Mouse (Mus musculus) urinary bladder, postnatal 25 days (tissue): Measurements from ENCODE around the gene E330021D16Rik.
A peak's percentile ranks its signal among the peaks of the same experiment; 100 is the strongest.

Experiments used
- DNase-seq: peaks from one replicate; pipeline ENCODE4 v3.0.0; 2022; ENCODE audit warnings: low spot score

E330021D16Rik gene

DNA sequence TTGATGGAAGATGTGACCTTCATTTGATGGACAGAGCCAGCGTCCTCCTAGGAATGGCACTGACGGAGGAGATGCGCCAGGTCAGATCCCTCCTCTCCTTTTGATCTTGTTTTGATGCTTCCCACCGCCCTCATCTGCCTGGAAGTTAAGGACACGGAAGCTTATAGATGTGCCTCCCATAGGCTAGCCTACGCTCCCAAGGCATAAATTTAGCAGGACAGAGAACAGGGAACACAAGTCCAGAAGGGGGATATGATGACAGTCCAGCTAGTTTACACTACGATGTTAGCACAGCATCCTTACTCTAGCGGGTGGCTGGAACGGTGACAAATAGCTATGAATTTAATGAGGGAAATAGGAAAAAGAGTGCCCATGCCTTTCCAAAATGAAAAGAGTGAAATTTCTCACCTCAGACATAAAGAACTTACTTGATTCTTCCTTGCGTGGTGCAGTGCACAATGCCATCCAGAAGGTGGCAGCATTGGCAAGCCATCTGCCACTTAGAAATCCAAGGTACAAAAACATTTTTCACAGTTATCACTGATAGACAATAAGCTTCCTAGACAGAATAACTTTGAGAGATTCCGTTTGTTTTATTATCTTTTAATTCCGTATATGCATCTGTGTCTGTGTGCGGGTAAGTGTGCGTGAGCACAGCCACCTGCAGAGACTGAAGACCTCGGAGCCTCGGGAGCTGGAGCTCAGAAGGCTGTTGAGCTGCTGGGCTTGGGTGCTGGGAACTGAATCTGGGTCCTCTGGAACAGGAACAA lies 6.9 kb upstream of the E330021D16Rik start:
- DNase-seq, result peak; percentile 44

DNA sequence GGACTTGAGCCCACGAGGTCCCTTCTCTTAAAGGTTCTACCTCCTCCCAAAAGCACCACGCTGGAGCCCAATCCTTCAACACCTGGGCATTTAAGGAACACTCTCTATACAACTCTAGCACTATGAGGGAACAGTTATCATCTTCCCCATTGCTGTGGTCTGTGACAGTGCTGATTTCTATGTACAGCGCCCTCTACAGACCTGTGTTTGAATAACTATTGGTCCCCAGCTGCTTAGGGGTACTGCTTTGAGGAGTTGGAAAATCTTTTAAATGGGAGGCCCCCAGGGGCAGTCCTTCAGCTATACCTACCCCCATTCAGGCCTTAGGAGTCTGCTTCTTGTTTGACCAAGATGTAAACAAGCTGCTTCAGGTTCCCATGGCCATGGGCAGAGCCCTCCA lies 5.7 kb upstream of the E330021D16Rik start:
- no peak for DNase-seq

DNA sequence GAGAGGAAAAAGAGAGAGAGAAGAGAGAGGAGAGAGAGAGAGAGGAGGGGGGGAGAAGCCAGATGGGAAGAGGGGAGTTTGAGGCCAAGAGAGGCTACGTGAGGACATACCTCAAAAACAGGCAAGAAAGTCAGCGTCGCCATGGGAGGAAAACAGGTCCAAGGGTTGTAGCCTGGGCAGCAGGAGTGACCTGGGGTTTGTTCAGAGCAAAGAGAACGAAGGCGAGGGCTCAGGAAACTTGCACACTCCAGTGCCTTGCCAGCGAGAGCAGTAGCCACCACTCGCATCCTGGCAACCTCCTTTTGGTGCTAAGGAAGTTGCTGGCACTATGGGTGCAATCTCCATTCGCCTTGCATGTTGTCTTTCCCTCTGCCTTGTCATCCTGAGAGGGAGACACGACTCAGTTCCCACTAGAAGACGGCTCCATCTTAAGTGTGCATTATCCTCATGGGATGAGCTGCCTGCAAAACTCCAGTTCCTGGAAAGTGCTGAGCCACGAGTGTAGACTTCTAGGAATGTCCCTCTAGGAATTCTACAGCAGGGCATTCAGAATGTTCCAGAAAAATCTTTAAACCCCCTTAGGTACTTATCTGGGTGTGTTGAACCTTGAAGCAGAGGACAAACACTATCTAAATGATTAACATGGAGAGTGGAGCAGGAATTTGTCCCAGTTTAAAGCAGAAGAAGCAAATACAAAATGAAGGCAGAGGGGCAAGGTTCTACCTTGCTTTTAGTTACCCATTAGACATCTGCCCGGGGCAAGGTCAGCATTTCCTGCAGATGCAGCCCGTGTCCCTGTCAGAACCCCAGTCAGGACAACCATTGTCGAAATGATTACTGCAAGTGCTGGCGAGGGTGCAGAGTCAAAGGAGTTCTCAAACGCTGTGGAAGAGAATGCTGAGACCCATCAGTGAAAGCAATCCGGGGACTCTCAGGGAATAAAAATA lies 3.8 kb upstream of the E330021D16Rik start:
- DNase-seq, result no peak

DNA sequence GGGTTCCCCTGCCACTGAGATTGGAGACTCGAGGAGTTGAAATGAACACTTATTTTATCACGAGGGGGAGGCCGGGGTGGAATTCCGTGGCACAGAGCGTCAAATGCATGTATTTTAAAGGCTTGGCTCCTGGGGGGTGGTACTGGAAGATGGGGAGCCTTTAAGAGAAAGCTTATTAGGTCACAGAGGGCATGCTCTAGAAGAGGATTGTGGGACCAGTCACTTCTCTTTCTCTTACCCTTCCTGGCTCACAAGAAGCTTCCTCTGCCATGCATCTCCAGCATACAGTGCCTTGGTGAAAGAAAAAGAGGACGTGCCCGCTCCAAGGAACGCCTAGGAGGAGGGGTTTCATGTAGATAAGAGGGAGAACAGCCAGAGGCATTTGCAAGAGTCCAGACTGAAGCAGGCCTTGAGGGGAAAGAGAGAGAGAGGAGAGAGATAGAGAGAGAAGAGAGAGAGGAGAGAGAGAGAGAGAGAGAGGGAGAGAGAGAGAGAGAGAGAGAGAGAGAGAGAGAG lies 3.0 kb upstream of the E330021D16Rik start:
- no peak for DNase-seq

DNA sequence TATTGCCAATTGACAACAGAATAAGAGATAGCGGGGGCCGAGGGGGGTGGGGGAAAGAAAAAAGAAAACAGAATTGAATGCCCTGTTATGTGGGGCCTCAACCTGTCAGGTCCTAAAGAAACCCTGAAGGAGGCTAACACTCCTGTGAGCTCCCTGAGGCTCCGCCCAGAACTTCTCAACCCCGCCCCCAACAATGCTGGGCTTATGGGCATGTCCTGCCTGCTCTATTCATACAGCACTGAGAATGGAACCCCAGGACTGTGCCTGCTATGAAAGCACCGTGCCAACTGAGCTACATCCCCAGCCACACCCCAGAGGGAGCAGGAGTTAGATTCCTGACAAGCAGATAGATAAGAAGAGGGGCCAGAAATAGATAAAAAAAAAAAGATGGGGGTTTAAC lies 2.5 kb upstream of the E330021D16Rik start:
- no peak for DNase-seq

DNA sequence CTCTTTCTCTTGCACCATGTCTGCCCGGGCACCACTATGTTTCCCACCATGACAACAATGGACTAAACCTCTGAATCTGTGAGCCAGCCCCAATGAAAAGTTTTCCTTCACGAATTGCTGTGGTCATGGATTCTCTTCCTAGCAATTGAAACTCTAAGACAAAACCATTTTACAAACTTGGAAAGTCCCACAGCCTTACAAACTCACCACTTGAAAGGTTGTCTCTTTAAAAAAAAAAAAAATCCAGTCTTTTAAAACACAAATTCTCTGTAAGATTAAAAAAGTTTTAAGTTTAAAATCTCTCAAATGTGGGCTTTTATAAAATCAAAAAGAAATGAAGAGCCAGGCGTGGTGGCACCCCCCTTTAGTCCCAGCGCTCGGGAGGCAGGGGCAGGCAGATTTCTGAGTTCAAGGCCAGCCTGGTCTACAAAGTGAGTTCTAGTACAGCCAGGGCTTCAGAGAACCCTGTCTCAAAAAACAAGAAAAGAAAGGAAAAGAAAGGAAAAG lies 1.5 kb downstream of the E330021D16Rik start:
- DNase-seq, result no peak

DNA sequence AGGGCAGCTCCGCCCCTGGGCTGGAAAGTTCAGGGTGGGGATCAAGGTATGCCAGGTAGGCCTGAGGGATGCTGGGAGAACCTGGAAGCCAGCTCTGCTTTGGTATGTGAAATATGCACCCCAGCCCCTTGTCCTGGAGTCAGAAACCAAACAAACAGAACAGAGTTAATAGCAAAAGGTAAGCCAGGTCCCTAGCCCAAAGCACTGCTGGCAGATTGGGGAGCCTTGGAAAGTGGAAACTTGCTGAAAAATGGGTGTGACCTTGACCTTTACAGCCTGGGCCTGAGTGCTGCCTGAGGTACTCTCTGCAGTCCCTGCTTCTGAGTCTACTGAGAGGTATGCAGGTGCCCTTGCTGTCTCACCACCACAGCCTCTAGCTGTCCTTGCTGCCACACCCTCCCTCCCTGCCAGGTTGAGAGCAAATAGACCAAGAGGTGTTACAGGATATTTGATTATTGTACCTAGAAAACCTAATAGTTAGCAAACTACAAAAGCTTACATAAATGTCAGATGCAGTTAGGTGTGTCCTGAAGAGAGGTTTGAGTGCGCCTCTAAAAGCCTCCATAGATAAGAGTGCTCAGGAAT lies 7.7 kb downstream of the E330021D16Rik start:
- DNase-seq, result no peak

DNA sequence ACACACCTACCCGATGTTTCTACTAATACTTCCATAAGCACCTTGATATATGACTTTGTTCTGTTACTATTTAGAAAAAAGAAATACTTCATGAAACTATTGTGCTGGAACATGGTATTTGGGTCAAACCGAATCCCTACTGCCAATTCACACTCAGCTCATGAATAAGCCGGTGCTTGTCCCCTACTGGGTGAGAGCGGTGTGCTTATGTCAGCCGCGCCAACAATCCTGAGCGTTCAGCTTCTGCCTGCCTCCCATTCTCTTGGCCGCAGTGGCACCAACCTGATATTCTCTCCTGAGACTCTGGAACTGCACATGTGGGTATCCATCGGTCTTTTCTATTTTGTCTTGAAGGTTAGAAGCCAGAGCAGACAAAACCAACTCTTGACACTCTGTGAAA lies 18.5 kb downstream of the E330021D16Rik start:
- DNase-seq, result no peak

DNA sequence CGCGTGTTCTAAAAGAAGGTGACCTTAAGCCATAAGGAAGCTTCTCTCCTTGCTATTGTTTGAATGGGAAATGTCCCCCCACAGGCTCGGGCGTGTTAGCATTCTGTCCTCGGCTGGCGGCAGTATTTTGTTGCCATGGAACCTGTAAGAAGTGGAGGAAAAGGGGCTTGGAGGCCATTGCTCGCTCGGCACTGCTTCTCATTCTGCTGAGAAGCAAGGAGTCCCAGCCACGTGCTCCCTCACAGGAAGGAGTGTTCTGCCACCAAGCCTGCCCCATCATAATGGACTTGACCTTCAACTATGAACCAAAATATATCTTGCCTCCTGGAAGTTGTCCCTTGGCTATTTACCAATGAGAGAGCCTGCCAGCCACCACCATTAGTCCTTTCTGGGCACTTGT lies 25.1 kb downstream of the E330021D16Rik start:
- DNase-seq, result no peak

DNA sequence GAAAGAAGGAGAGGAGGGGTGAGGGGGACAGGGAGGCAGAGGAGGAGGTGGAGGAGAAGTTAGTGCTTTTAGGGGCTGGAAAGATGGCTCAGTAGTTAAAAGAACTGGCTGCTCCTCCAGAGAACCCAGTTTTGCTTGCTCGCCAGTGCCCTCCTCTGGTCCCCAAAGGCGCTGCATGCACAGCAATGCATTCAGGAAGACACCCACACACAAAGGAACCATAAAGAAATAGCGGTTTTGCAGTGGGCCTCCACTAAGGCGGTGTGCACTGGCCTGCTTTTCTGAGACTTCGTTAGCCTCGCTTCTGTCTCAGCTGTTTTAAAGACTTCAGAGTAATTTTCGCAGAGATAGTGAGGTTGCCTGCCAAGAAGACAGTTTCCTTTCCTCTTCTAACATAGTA lies 30.1 kb downstream of the E330021D16Rik start:
- no peak for DNase-seq

DNA sequence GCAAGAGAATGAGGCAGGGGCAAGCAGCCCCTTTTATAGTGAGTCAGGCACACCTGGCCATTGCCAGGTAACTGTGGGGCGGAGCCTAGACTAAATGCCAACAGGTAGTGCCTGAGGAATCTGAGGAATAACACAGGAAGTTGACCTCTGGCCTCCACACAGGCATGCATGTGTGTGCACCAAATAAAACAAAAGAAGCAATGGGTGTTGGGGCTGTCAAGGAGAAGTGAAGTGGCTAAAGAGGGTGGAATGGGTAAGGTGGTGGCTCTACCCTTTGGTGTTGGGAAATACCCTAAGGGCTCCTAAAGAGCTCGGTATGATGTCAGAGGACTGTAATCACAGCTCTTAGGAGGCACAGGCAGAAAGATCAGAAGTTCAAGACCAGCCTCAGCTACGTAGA lies 32.2 kb downstream of the E330021D16Rik start:
- DNase-seq, result no peak

DNA sequence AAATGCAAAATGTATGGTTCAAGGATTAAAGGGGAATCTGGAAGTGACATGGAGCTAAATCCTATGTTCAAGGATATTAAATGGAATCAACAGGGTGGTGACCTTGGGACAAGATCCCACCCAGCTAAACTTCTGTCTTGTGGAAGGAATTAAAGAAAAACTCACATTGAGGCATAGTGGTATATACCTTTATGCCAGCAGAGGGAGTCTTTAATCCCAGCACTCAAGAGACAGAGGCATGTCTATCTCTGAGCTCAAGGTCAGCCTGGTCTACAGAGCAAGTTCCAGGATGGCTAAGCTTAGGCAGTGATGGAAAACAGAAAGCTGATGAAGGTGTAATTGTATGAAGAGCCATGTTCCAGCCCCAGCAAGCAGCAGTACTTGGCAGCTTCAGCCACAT lies 39.3 kb downstream of the E330021D16Rik start:
- no peak for DNase-seq

DNA sequence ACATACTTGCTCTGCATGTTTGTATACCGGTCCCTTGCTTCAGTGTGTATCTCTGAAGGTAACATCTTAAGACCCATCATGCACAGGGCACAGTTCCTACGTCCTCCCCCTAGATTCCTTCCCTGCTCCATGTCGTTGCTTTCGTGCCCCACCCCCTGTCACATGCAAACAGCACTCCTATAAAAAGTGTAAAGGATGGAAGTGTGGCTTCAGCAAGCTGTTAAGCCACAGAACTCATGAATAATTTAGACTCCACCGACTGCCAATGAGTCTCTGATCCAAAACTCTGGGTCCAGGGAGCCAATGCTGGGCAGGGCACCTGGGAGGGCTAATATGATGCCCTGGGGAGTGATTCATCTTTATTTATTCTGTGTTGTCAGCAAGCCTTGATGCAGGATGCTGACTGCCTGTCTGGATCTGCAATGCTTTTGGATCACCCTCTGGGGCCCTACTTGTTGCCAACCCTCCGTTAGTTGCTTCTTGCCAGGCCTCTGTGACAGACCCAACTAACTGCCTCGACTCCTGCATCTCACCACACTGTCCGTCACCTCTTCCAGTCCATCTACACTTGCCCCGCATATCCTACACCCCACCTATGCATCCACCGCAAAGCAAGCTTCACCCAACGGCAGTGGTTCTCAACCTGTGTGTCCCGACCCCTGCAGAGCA lies 50.8 kb downstream of the E330021D16Rik start:
- no peak for DNase-seq

DNA sequence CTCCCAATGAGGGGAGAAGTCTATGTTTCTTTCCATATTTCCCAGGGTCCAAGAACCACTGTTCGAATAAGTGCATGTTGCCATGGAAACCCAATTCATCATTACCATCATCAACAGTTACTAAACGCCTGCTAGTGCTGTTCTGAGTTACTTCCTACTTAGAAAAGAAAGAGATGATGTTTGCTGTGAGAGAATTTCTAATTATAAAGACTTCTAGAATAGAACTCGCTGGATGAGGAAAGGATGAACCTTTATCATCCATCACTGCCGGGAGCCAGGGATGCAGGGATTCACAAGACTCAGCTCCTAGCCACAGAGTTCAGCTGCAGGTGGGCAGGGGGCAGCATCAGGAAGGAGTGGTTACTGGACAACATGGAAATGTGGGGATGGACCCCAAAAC lies 51.4 kb downstream of the E330021D16Rik start:
- no peak for DNase-seq

DNA sequence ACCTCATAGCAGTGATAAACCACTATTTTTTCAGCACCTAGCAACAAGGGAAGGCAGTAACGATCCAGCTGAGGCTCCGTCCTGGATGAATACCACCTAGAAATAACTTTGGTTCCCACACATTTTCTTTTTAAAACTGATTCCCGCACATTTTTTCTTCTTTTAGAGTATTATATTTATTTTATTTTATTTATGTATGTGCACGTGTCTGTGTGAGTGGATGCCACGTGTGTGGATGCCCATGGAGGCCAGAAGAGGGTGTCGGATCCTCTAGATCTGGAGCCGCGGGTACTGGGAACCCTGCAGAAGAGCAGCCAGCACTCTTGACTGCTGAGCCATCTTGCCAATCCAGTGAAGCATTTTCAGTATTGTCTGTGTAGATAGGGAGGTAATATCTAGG lies 52.1 kb downstream of the E330021D16Rik start:
- no peak for DNase-seq

DNA sequence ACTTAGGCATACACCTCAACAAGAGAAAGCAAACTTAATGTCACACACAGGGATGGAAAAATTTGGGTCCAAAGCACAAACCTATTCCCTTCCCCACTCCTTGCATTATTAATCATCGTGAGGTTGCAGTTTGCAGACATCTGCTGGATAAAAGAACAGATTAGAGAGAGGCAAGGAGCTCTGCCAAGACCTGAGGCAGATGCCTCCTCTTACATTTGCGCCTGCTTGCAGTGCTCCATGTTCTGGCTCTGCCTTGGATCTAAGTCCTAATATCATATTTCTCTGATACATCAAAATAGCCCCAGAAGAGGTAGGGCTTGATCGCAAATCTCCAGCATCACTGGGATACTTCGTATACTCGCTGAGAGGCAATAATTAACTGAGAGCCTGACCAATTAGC lies 56.9 kb downstream of the E330021D16Rik start:
- DNase-seq, result no peak

DNA sequence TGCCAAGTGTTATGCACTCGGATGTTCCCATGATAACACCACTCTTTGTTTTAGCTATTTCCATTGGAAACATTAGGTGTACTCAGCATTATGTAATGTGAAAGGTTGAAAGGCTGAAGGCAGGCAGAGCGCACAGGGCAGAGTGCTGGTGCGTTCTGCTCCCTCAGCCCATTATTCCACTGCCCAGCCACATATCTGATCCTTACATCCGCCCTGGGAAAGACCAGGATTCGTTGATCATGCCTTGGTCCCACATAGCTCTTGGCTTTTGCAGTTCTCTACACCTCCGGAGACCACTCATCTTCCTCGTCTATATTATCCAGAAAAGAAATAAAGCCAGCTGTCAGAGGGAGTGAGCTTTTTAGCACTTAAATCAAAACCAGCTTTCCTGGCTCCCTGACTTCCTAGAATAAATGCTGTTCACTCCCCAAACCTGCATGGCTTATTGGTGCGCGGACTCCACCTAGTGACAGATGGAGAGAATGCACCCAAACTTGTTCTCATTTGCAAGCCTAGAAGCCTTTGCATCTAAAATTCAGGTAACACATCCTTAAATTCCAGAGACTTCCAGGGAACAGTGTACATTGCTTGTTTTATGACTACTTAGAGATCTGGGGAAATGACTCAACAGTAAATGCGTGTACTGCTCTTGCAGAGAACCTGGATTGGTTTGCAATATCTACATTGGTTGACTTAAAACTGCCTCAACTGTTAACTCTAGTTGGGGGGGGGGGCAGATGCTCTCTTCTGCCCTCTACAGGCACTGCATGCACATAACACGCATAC lies 61.8 kb downstream of the E330021D16Rik start:
- DNase-seq, result peak; percentile 63
